Mouse (Mus musculus) CH12.LX (cell line): ENCODE measurements around the gene Il1r2.

Source experiments
- CHD2 ChIP-seq: IDR thresholded peaks from 2 replicates; pipeline ENCODE4 v1.6.1; 2011; ENCODE audit warnings: low read length, improper control_type of control experiment
- CTCF ChIP-seq, 2 experiments: IDR thresholded peaks in 1 of 2; conservative IDR thresholded peaks in 1 of 2; 2 replicates each; pipeline ENCODE4 v1.5.1; 2011 to 2012; ENCODE audit warnings: low read depth in 2 of 2, low read length in 2 of 2, improper control_type of control experiment in 1 of 2, inconsistent platforms in 1 of 2, mild to moderate bottlenecking in 1 of 2, moderate library complexity in 1 of 2
- EP300 ChIP-seq: IDR thresholded peaks from 2 replicates; pipeline ENCODE4 v1.6.1; 2011; ENCODE audit warnings: low read length, improper control_type of control experiment
- MAFK ChIP-seq: IDR thresholded peaks from 2 replicates; pipeline ENCODE4 v1.6.1; 2011; ENCODE audit warnings: low read length, improper control_type of control experiment; ENCODE audit not compliant: insufficient replicate concordance
- MAX ChIP-seq: IDR thresholded peaks from 2 replicates; pipeline ENCODE4 v1.6.1; 2011; ENCODE audit warnings: low read length, improper control_type of control experiment
- MAZ ChIP-seq: IDR thresholded peaks from 2 replicates; pipeline ENCODE4 v1.6.1; 2012; ENCODE audit warnings: low read depth, mild to moderate bottlenecking, inconsistent platforms, low read length, improper control_type of control experiment, moderate library complexity
- TCF12 ChIP-seq: IDR thresholded peaks from 2 replicates; pipeline ENCODE4 v1.6.1; 2014; ENCODE audit warnings: low read depth, mild to moderate bottlenecking, inconsistent platforms, low read length, improper control_type of control experiment

GRCm38 (mm10) chr1:40139798-40140532 is 66.1 kb downstream of the Il1r2 start:
- TF ChIP-seq CHD2 (no peak), TCF12 (no peak), CTCF (conservative IDR thresholded peaks at IDR 0.05 in 1 of 2, IDR thresholded peaks at IDR 0.05 in 1 of 2; ENCODE audit: low read depth in 2 of 2, low read length in 2 of 2) (no peak), MAX (no peak), EP300 (no peak), MAZ (no peak), MAFK (no peak)
